Mouse (Mus musculus): ENCODE results near the gene Ankrd24.
"Not testable (repeated sequence)": the region's sequence is repeated elsewhere in the genome, so short reads cannot be mapped to it uniquely, and the experiment has no call there.

The Ankrd24 gene

GRCm38 (mm10) chr10:81644162-81644561 lies 15.8 kb downstream of the Ankrd24 start:
- no peak for DNase-seq (ENCODE audit: low read depth, low spot score)

- no peak for DNase-seq (ENCODE audit: low read depth, low spot score)
These were observed 16.4 kb downstream of the Ankrd24 start for GRCm38 (mm10) chr10:81644716-81645115.

GRCm38 (mm10) chr10:81645391-81645790 lies 17.1 kb downstream of the Ankrd24 start:
- no peak for DNase-seq (ENCODE audit: low read depth, low spot score)

DNA sequence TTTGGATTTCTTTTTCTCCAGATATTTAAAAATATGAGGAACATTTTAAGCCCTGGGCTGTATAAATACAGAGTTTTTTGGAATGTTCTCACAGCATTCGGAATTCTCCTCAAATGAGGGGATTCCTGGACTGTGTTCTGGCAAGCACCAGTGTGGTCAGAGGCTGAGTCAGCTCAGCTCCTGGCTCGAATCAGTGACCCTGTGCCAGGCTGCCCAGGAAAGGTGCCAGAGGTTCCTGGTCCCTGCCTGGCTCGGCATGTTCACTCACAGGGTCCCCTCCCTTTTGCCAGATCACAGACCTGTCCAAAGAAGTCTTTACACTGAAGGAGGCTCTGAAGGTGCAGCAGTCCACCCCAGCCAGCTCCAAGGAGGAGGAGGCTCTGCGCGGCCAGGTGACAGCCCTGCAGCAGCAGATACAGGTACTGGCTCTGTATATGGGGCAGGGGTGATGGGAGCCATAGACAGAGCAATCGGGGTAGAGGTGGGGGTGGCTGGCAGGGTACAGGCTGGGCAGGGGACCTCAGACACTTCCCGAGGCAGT lies 17.7 kb downstream of the Ankrd24 start:
- no peak for DNase-seq (ENCODE audit: low read depth, low spot score)

- DNase-seq (ENCODE audit: low read depth, low spot score): peak; percentile 96
These were observed 20.7 kb downstream of the Ankrd24 start, which contains the start of gene Gm10778 for GRCm38 (mm10) chr10:81648803-81649775. Gm10778 (plus strand) TSS chr10:81649059.

DNA sequence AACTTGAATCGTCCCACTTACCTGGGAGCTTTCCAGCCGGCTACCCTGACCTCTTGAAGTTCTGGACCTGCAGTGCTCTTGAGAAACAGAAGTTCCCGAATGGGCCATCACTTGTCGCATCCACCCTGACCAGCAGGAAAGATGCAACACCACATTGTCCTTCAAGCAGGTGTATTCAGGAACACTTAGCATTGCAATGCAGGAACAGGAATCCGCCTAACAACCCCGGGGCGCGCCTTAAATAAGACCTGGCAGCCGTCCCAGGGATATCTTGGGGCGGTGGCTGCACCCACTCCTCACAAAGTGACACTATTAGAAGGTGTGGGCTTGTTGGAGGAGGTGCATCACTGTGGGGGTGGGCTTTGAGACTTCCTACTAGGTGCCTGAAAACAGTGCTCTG lies 26.8 kb downstream of the Ankrd24 start:
- DNase-seq (ENCODE audit: low read depth, low spot score): peak; percentile 92

- peak; percentile 37 for DNase-seq (ENCODE audit: low read depth, low spot score)
These were observed 27.8 kb downstream of the Ankrd24 start for GRCm38 (mm10) chr10:81656174-81656573.

DNA sequence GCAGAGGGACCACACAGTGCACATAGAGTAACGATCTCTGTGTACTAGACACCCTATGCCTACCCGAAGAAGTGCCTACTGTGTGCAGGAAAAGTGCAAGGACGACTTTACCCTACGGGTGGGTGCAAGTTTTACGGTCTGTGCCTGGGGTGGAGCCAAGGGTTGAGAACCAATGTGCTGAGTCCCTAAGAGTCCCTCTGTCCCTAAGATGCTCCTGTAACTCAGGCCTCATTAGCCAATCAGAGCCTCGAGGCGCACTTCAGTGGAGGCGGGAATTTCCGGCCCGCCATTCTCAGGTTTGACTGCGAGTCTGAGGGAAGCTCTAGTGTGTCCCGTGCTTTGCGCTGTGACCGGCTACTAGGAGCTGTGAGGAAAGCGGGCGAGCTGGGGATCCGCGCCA lies 58.8 kb downstream of the Ankrd24 start:
- DNase-seq (ENCODE audit: low read depth, low spot score): not testable (repeated sequence)
